Mouse (Mus musculus) E14TG2a.4 (cell line): ENCODE measurements at regions not wholly inside any gene's neighbourhood (a gene's known extent, or its start where the extent isn't known, plus 50 kb on each side); places are given as distances from the start of the nearest gene placed in this dataset.
"Not testable (repeated sequence)": the region's sequence is repeated elsewhere in the genome, so short reads cannot be mapped to it uniquely, and the experiment has no call there.

Source experiments
- H3K27me3 ChIP-seq: 2 replicates; pipeline ENCODE4 v1.6.1; 2014; ENCODE audit warnings: low read length, control low read depth; ENCODE audit not compliant: insufficient read depth
- H3K36me3 ChIP-seq: 2 replicates; pipeline ENCODE4 v1.6.1; 2014; ENCODE audit warnings: low read length, control low read depth; ENCODE audit not compliant: insufficient read depth
- H3K4me1 ChIP-seq: replicated peaks from 2 replicates; pipeline ENCODE4 v1.6.1; 2014; ENCODE audit warnings: low read depth, low read length, control low read depth
- H3K4me3 ChIP-seq: replicated peaks from 2 replicates; pipeline ENCODE4 v1.5.1; 2014; ENCODE audit warnings: mild to moderate bottlenecking, low read length
- H3K9me3 ChIP-seq: 2 replicates; pipeline ENCODE4 v1.6.1; 2014; ENCODE audit warnings: low read length, control low read depth
- CTCF ChIP-seq: conservative IDR thresholded peaks from 2 replicates; pipeline ENCODE4 v1.5.1; 2014; ENCODE audit warnings: low read length
- NANOG ChIP-seq: IDR thresholded peaks from 2 replicates; pipeline ENCODE4 v1.6.1; 2014; ENCODE audit warnings: borderline replicate concordance, low read length, mixed read lengths
- POU5F1 ChIP-seq: IDR thresholded peaks from 2 replicates; pipeline ENCODE4 v1.6.1; 2014; ENCODE audit warnings: low read length, borderline replicate concordance

- H3K4me1 ChIP-seq = peaks cover 49% of the 10 kb centered on the region
- H3K4me3 ChIP-seq = peak overlapping the region; percentile 39
- peaks cover 13% of the 10 kb centered on the region for H3K9me3 ChIP-seq
- no peaks in the 10 kb centered on the region for H3K36me3 ChIP-seq
- TF ChIP-seq POU5F1 (no peak), CTCF (no peak), NANOG (no peak)
- no peaks in the 10 kb centered on the region for H3K27me3 ChIP-seq
These were observed 63.6 kb downstream of the Cd2 start for GRCm38 (mm10) chr3:101224091-101224490.

GRCm38 (mm10) chr3:101219897-101220296 is 67.8 kb downstream of the Cd2 start:
- Histone ChIP-seq H3K9me3 (peaks cover 13% of the 10 kb centered on the region), H3K4me3 (no peak overlapping the region), H3K4me1 (peaks cover 31% of the 10 kb centered on the region), H3K27me3 (no peaks in the 10 kb centered on the region), H3K36me3 (no peaks in the 10 kb centered on the region)
- TF ChIP-seq CTCF (peak; percentile 79), POU5F1 (no peak)

- TF ChIP-seq POU5F1 (no peak), NANOG (no peak), CTCF (no peak)
- H3K9me3 ChIP-seq = peaks cover 13% of the 10 kb centered on the region
- no peaks in the 10 kb centered on the region for H3K27me3 ChIP-seq
- peaks cover 33% of the 10 kb centered on the region for H3K4me1 ChIP-seq
- no peak overlapping the region for H3K4me3 ChIP-seq
- H3K36me3 ChIP-seq = no peaks in the 10 kb centered on the region
These were observed 71.0 kb downstream of the Cd2 start for GRCm38 (mm10) chr3:101216711-101217110.

- no peak overlapping the region for H3K4me3 ChIP-seq
- peaks cover 42% of the 10 kb centered on the region for H3K4me1 ChIP-seq
- TF ChIP-seq CTCF = no peak
- no peak for TF ChIP-seq NANOG
- TF ChIP-seq POU5F1 = no peak
These were observed 74.6 kb downstream of the Cd2 start for GRCm38 (mm10) chr3:101213212-101213562.

GRCm38 (mm10) chr3:101212403-101213211 is 75.1 kb downstream of the Cd2 start:
- peaks cover 8% of the 10 kb centered on the region; the same call in 1 of the 2 replicates for H3K9me3 ChIP-seq

More at GRCm38 (mm10) chr3:101213212-101213562, 74.6 kb downstream of the Cd2 start:
- Histone ChIP-seq H3K9me3 (peaks cover 8% of the 10 kb centered on the region; the same call in 1 of the 2 replicates), H3K36me3 (no peaks in the 10 kb centered on the region), H3K27me3 (no peaks in the 10 kb centered on the region)

GRCm38 (mm10) chr3:101211936-101212335 is 75.8 kb downstream of the Cd2 start:
- peaks cover 8% of the 10 kb centered on the region; the same call in 1 of the 2 replicates for H3K9me3 ChIP-seq
- no peaks in the 10 kb centered on the region for H3K36me3 ChIP-seq
- TF ChIP-seq NANOG = no peak
- no peak for TF ChIP-seq CTCF
- no peak for TF ChIP-seq POU5F1
- no peak overlapping the region for H3K4me3 ChIP-seq
- H3K27me3 ChIP-seq = no peaks in the 10 kb centered on the region
- H3K4me1 ChIP-seq = peaks cover 37% of the 10 kb centered on the region

More at GRCm38 (mm10) chr3:101212403-101213211, 75.1 kb downstream of the Cd2 start:
- Histone ChIP-seq H3K4me3 (peak overlapping the region; percentile 39; the same call in 1 of the 2 replicates), H3K4me1 (peaks cover 39% of the 10 kb centered on the region), H3K27me3 (no peaks in the 10 kb centered on the region), H3K36me3 (no peaks in the 10 kb centered on the region)
- TF ChIP-seq CTCF (no peak), POU5F1 (no peak)

GRCm38 (mm10) chr3:101209546-101209945 is 78.2 kb downstream of the Cd2 start:
- Histone ChIP-seq H3K27me3 (no peaks in the 10 kb centered on the region), H3K36me3 (no peaks in the 10 kb centered on the region), H3K4me3 (no peak overlapping the region), H3K4me1 (peaks cover 36% of the 10 kb centered on the region), H3K9me3 (peaks cover 8% of the 10 kb centered on the region; the same call in 1 of the 2 replicates)
- TF ChIP-seq CTCF (no peak), NANOG (no peak), POU5F1 (no peak)

GRCm38 (mm10) chr3:101208751-101209150 is 79.0 kb downstream of the Cd2 start:
- TF ChIP-seq NANOG = no peak
- Histone ChIP-seq H3K27me3 (no peaks in the 10 kb centered on the region), H3K4me3 (no peak overlapping the region), H3K36me3 (no peaks in the 10 kb centered on the region), H3K4me1 (peaks cover 36% of the 10 kb centered on the region), H3K9me3 (peaks cover 8% of the 10 kb centered on the region; the same call in 1 of the 2 replicates)

- H3K4me1 ChIP-seq = peaks cover 17% of the 10 kb centered on the region; the same call in 1 of the 2 replicates
- H3K9me3 ChIP-seq, H3K36me3 ChIP-seq, H3K4me3 ChIP-seq, H3K27me3 ChIP-seq: not testable (repeated sequence)
These were observed 81.6 kb downstream of the Cd2 start for GRCm38 (mm10) chr3:101206172-101206571.
